Mouse (Mus musculus) c-Kit-positive CD71-positive TER-119-negative erythroid progenitor cells, embryonic 14.5 days (primary cell): ENCODE data around the gene Oas1f.
"Not testable (repeated sequence)": the region's sequence is repeated elsewhere in the genome, so short reads cannot be mapped to it uniquely, and the experiment has no call there.

Source experiments
- DNase-seq: peaks from one replicate; pipeline ENCODE4 v3.0.0-alpha.2; 2013; ENCODE audit warnings: low read depth

Gene Oas1f

DNA sequence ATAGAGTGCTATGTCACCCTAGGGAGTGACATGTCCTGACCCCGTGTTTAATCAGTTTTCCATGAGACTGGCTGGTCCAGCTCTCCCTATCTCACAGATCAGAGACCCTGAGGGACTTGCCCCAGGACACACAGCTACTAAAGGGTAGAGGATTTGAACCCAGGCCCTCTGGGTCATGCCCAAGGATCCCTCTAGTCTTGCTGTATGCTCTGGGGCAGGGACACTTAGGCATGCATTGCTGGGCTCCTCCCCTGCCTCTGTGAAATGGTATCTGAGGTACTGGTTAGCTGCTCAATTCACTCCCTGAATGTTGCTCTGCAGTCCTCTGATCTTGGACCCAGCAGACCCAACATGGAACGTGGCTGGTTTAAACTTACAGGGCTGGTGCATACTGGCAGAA is 24.3 kb downstream of the Oas1f start:
- DNase-seq: no peak

DNA sequence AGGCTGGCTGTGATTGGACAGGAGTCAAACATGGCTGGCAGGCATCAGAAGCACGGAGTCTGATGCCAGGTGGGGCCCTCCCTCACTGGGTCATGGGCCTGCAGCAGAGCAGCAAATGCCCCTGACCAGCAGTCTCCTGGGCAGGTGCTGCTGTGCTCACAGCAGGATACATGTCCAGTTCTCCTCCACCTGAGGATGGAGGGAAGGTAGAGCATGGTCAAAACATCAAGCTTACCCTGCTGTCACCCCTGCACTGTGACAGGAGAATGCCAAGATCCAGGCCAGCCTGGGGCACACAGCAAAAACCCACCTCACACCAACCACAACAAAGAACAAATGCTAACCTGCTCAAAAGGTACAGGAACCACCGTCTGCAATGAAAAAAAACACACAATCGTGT is 29.7 kb downstream of the Oas1f start:
- not testable (repeated sequence) for DNase-seq

DNA sequence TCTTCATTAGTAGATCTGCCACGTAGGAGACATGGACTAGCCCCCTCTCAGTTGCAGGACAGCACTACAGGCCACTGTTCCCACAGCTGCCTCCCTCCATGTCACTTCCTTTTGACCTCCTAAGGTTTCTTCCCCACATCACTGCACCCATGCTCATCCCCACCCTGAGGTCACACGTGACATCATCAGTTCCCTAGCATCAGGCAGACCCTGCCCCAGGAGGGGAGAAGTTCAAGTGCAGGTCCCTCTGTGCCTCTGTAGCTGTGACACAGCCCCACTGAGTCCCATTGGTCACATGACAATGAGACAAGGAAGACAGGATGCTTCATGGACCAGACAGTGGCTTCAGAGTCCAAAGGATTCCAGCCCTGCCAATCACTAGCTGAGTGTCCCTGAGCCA is 30.2 kb downstream of the Oas1f start:
- not testable (repeated sequence) for DNase-seq

DNA sequence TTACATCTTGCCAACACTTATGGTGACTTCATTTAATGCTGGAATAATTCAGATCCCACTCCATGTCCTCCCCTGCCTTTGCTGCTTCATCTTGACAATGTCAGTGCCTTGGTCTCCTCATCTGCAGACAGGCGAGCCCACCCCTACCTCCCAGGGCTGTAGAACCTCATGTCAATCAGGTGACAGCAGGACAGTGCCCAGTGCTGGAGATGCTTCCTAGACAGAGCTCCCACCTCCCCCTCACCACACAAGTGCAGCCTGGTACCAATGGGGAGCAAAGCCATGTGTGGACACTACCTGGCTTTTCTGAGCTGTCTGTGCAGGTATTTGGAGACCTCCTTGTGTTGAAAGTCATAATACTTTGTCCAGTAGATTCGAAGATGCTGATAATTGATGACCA is 31.6 kb downstream of the Oas1f start:
- not testable (repeated sequence) for DNase-seq

DNA sequence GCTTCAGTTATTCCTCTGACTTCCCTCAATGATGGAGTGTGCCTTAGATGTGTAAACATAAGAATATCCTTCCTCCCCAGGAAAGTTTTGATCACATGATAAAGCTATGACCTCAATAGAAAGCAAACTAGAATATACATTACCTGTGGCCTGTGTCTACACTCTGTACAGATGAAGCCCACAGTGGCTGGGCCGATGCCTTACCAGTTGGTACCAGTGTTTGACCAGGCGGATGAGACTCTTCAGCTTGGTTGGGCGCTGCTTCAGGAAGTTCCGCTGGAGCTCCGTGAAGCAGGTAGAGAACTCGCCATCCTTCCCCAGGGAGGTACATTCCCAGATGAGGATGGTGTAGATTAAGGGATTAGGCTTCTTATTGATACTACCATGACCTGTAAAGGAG is 34.5 kb downstream of the Oas1f start:
- DNase-seq: not testable (repeated sequence)

DNA sequence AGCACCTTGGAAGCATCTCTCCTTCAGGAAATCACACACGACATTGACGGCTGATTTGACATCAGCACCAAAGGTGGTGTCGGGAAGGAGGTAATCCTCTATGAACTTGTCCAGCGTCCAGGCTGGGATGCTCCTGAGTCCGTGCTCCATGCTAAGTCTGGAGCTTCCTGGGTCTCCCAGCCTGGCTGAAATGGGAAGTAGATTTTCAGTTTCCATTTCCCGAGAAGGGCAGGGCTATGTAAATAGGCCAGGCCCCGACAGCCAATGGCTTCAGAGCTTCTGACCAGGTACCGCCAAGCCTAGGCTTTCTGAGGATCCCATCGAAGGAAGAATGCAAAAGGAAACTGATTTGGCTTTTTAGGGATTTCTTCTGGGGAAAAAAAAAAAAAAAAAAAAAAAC is 40.2 kb downstream of the Oas1f start, which contains the start of gene Oas1g:
Gene Oas1g, minus strand, starts transcription at position 201 of the 400 bp plus-strand sequence.
- not testable (repeated sequence) for DNase-seq

DNA sequence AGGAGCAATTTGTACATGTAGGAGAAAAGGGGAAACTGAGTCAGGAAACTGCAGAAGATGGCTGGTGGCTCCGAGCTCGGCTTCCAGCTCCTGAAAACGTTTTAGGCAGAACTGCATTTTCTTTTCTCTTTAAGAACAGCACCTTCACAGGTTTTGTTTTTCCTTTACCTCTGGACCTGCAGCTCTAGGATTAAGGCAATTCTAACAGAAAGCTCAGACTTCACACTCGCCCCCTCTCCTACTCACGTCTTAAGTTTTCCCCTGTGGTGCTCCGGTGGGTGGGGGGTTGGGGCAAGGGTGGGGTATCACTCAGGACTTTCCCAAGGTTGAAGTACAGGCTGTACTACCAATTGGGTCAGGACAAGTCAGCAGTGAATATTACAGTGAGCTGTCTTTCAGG is 40.7 kb downstream of the Oas1f start:
- no peak for DNase-seq

DNA sequence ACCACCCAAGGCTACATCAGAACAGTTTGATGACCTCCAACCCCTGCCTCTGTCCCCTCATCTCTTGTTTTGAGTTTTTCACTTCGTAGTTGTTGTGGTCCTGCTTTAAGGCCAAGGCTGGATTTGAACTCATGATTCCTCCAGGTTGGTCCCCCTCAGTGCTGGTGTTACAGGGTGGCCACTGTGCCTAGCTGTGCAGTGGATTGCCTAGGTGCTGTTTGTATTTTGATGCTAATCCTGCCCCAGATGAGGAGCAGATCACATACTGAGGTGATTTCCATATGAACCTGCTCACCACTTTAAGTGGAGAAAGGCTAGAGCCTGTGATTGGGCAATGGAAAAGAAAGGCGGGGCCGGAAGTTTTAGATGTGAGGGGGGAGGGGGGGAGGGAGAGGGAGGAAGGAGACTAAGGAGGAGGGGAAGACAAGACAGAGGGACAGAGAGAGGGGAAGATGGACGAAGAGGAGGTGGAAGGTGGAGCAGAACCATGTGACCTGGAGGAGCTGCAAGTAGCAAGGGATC is 41.2 kb downstream of the Oas1f start:
- not testable (repeated sequence) for DNase-seq

DNA sequence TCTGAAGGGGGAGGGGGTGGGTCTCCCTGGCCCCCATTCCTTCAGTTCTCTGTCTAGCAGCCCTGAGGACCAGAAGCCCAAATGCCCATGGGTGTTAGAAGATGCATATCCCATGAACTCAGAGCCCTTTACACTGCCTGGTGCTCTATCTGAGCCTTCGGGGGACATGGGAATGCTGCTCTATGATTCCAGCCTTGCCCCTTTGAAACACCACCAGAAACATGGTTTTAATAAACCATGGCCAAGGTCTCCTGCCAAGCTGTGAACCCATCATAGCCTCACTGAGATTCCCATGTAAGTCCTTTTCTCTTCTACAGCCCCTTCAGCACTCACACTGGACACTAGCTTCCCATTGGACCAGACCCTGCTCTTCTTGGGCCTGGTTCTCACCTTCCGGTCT is 42.9 kb downstream of the Oas1f start:
- no peak for DNase-seq

DNA sequence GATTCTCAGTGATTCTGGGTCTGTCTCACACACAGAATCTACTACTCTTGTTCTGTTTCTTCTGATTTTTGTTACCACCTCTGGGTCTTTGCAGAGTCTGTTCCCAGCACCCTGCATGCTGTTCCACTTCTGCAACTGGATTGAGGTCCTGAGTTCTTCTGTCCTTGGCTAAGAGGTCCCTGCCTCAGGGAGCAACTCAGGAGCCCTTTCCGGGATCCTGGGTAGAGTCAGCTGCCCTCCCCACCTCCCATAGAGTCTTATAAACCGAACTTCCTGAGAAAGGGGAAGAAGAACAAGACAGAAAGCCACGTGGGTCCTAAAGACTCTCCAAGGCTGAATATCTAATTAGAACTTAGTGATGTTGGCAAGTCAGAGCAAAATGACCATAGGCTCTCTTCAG is 43.8 kb downstream of the Oas1f start:
- no peak for DNase-seq

DNA sequence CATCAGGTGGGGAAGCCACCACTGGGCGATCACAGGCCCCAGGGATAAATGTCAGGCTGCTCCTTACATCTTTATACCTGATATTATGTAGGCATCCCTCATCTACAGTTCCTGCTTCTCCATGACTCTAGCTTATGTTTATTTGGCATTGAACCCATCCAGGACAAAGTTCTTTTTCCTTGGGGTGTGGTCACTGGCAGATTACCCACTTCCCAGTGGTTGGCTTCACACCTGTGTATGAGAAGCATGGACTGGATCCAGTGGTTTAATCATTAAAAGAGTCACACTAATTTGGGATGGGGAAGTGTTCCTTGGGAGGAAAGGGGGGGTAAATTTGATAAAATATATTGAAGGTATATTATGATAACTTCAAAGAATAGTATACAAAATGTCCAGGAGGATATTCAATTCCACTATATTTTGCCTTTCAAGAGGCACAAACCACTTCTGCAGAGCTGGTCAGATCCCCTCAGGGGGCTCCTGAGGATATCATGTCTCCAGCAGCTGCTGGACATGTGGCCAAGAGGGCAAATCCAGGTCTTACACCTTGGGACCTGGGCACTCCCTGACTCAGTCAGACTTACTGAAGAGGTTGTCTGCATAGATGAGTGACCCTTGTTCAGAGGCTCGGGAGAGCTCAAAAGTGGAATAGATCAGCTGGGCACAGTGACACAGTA is 44.5 kb downstream of the Oas1f start:
- not testable (repeated sequence) for DNase-seq

DNA sequence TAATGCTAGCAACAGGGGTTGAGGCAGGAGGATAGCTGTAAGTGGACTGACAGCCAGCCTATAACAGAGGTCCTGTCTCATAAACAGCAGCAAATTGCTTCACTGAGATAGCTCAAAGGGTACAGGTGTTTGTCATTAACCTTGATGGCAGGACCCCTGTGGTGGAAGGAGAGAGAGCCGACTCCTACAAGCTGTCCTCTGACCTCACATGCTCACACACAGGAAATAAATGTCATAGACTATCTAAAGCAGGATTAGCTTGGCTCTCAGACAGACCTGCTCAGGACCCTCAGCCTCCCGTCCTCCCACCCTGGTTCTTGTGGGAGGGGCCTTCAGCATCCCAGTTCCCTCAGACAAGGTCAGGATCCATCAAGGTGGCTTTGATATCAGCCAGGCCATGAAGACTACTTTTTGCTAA is 45.1 kb downstream of the Oas1f start:
- no peak for DNase-seq

DNA sequence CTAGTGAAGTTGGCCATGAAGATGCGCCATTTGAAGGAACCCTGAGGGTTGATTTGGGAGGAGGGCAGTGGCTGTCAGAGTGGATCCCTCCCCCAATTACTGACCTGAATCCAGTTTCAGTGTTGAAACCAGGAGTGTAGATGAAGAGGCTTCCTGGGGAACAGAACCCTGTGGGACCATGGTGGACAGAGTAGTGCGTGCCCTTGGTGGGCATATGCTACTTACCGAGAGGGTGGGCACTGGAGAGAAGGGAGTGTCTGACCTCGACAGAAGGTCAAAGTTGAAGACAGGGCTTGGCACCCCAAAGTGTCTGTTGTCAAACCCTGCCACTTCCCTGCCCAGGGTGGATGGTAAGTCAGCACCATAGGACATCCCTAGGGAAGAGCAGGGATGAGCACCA is 46.7 kb downstream of the Oas1f start:
- DNase-seq: not testable (repeated sequence)

DNA sequence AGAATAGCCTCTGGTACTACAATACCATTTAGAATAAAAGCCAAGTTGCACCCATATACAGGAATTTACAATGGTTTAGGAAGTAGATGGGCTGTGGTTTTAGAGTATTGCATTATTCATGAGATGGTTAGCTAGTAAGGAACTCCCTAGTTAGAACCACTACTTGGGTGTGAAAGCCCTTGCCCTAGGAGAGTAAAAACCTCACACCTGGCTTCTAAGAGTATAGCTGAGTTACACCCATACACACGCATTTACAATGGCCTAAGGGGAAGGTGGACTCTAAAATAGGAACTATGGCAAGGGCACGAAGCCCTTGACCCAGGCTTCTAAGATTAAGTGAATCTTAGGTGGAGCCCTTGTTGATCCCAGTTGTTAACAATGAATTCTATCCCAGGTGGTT is 47.5 kb downstream of the Oas1f start:
- not testable (repeated sequence) for DNase-seq

DNA sequence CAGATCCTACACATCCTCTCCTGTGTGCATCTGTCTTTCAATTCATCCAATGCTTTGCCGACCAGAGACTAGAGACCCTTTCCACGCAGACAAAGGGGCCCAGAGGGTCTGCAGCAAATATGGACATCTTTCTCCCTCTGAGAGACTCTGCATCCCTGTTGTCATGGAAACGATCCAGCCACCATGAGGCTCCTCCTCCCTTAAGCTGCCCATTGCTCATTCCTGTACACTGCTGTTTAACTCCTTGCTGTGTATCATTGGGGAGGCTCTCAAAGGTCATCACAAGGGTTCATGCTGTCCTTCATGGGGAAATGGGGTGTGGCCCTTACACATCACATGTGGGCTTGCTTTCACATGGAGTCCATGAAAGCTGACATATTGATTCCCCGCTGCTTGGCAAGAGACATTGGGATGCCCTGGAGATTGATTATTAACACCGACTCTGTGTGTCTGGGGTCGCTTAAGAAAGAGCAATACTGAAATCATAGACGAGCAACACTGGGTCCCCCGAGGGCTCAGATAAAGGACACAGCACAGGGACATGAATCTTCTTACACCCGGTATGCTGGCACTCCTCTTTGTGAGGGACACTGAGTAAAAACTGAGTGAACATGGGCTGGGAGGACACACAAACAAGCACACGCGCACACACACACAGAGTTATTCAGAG is 48.2 kb downstream of the Oas1f start:
- DNase-seq: no peak

DNA sequence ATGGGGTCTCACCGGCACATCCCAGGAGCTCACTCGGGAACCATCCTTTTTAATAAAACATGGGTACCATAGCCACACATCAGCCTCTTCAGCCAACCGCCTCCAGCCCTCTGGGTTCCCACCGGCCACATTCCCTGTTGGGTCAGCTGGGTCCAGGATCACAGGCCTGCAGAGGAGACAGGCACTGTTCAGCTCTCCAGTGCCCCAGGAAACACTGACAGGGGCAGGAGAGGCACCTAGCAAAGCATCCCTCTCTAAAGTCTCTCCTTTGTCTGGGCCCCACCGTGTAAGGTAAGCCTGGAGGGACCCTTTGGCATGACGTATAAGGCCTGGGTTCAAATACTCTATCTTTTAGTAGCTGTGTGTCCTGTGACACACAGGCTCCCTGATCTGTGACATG is 51.1 kb downstream of the Oas1f start:
- DNase-seq: no peak

DNA sequence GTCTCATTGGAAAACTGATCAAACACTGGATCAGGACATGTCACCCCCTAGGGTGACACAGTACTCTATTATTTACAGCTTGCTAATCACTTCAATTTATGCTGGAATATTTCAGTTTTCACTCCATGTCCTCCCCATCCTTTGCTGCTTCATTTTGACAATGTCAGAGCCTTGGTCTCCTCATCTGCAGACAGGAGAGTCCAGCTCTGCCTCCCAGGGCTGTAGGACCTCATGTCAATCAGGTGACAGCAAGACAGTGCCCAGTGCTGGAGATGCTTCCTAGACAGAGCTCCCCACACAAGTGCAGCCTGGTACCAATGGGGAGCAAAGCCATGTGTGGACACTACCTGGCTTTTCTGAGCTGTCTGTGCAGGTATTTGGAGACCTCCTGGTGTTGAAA is 51.6 kb downstream of the Oas1f start:
- DNase-seq: no peak

DNA sequence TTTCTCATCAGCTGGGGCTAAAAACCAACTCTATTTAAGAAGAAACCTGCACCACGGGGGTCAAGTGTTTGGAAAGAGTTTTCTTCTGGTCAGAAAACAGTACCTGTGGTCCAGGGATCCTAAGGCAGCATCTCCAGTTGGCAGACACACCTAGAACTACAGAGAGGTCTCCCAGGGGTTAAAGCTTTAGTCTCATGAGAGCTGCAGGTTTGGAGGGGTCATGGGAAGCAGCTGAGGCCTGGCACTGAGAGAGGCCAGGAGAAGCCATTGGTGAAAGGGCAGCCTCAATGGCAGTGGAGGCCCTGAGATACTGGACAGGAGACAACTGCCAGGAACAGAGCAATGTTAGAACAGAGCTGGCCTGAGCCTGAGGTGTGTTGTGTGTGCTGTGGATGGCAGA is 53.5 kb downstream of the Oas1f start:
- no peak for DNase-seq

DNA sequence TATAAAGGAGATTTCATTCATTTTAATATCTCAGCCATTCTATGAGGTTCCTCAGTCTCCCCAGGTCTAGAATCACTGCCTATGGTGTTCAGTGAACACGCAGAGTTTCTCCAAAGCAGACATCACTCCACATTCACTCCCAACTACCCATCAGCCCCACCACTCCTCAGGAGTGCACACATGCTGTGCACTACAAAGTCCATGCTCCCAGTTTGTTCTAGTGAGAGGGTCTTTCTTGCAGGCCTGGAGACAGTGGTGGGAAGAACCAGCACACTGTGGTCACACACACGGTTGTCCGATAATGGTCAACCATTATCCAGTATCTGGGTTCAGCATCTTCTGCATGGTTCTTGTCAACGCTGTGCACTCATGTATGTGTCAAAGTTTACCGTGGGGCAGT is 54.9 kb downstream of the Oas1f start:
- DNase-seq: no peak

DNA sequence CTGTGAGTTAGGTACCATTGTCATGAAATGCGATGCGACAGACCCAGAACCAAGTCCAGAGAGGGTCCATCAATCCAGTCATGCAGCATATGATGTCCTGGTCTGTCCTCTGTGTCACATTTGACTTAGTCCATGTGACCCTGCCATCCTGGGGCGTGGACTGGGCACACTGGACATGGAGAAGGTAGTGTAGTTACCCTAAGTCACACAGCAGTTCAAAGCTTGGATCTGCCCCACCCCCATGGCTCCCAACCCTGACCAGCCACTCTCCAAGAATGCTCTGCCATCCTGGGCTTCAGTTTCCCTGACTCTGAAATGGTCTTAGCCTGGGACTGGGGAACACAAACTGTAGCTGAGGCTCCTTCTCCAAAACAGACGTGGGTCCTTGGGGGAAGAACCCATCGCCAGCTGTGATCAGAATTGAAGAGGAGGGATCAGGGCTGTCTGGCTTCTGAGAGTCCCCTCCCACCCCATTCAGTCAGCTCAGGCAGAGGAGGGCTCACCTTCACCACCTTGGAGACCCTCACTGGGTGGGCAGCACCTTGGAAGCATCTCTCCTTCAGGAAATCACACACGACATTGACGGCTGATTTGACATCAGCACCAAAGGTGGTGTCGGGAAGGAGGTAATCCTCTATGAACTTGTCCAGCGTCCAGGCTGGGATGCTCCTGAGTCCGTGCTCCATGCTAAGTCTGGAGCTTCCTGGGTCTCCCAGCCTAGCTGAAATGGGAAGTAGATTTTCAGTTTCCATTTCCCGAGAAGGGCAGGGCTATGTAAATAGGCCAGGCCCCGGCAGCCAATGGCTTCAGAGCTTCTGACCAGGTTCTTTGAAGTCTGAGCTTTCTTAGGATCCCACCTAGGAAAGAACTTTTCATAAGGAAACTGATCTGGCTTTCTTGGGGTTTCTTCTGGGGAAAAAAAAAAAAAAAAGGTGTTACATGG is 59.9 kb downstream of the Oas1f start, which contains the start of gene Oas1a:
Gene Oas1a, minus strand, starts transcription at position 731 of the 943 bp plus-strand sequence.
- DNase-seq: not testable (repeated sequence)
